Mouse (Mus musculus) mouse embryonic stem cell (cell line): ENCODE measurements around the gene Npw.

Experiments used
- in situ Hi-C, 2 experiments: fragments of 300-500 bp; cut with MboI; formaldehyde crosslinking; loops; 1 replicate in 1 of 2; 3 replicates in 1 of 2; pipeline ENCODE4 v1.14.3; 2019 to 2020; ENCODE audit warnings: low sequenced_read_pairs in 2 of 2, low pct_unique_long_range_greater_than_20kb in 1 of 2, mixed read lengths in 1 of 2; ENCODE audit not compliant: unreplicated experiment in 1 of 2

The Npw gene

GRCm38 (mm10) chr17:24658017-24658758 lies at the start of gene Npw:
TSS of gene Npw (minus strand) at chr17:24658457.
- in situ Hi-C loops, result no loop called here

GRCm38 (mm10) chr17:24707801-24708425 lies 49.7 kb upstream of the Npw start:
- in situ Hi-C loops, result no loop called here

GRCm38 (mm10) chr17:24706982-24707800 lies 48.9 kb upstream of the Npw start, which contains the start of gene Tbl3:
TSS of gene Tbl3 (minus strand) at chr17:24707660.
- in situ Hi-C loops, result no loop called here

GRCm38 (mm10) chr17:24705821-24706220 lies 47.6 kb upstream of the Npw start:
- in situ Hi-C loops, result no loop called here

GRCm38 (mm10) chr17:24701251-24701650 lies 43.0 kb upstream of the Npw start:
- in situ Hi-C loops, result no loop called here

- in situ Hi-C loops, result no loop called here
Measured at GRCm38 (mm10) chr17:24699473-24699872, 41.2 kb upstream of the Npw start.

- in situ Hi-C loops, result no loop called here
Measured at GRCm38 (mm10) chr17:24698715-24699114, 40.5 kb upstream of the Npw start.

- in situ Hi-C loops, result no loop called here
Measured at GRCm38 (mm10) chr17:24697985-24698384, 39.7 kb upstream of the Npw start.

GRCm38 (mm10) chr17:24696011-24696697 lies 37.9 kb upstream of the Npw start, which contains the start of the genes Gfer and Noxo1:
TSS of gene Gfer (minus strand) at chr17:24696156.
TSS of gene Noxo1 (plus strand) at chr17:24696234.
- in situ Hi-C loops, result no loop called here

- in situ Hi-C loops, result no loop called here
Measured at GRCm38 (mm10) chr17:24695326-24696010, 37.2 kb upstream of the Npw start.

- in situ Hi-C loops, result no loop called here
Measured at GRCm38 (mm10) chr17:24692385-24692784, 34.1 kb upstream of the Npw start.

- in situ Hi-C loops, result no loop called here
Measured at GRCm38 (mm10) chr17:24689251-24690081, 31.2 kb upstream of the Npw start, which contains the start of gene Syngr3. TSS of gene Syngr3 (minus strand) at chr17:24689955.

- in situ Hi-C loops, result no loop called here
Measured at GRCm38 (mm10) chr17:24687599-24687998, 29.3 kb upstream of the Npw start.

- in situ Hi-C loops, result no loop called here
Measured at GRCm38 (mm10) chr17:24687146-24687595, 28.9 kb upstream of the Npw start.

- in situ Hi-C loops, result no loop called here
Measured at GRCm38 (mm10) chr17:24686514-24686913, 28.3 kb upstream of the Npw start.

GRCm38 (mm10) chr17:24677500-24678080 lies 19.3 kb upstream of the Npw start:
- in situ Hi-C loops, result no loop called here

- in situ Hi-C loops, result no loop called here
Measured at GRCm38 (mm10) chr17:24676877-24677276, 18.6 kb upstream of the Npw start.
